Mouse (Mus musculus) adrenal gland, postnatal 10 days (tissue): ENCODE data around the gene Bcl2l11. TPM values are rescaled to one million over a fixed set of nuclear protein-coding genes. Genes with fewer than 3 reads are reported as not detected.

Experiments used
- DNase-seq: peaks from one replicate; pipeline ENCODE4 v3.0.0; 2021; ENCODE audit warnings: mixed read lengths
- total RNA-seq, 2 experiments: library from RNA; stranded (reverse); gene quantifications; 2 replicates each; pipeline ENCODE4 v1.2.3; 2021

Bcl2l11 gene
- total RNA-seq, 2 experiments from 2014 or later = 24.4 to 34.9 TPM

DNA sequence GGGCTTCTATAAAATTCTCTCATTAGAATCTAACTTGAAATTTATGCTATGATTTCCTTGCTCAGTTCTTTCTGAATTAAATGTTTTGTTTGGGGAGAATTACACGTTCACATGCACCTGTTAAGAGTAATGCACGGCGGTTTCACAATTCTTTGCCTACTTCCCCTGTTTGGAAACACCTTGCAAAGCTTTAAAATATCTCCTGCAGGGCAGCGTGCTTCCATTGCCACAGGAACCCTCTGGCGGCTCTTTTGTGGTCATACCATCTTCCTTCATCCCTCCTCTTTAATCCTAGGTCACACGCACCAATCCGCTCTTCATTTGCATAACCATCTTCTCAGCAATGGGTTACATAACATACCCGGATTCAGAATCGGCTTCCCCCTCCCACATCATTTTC is 14.3 kb upstream of the Bcl2l11 start:
- DNase-seq = no peak

DNA sequence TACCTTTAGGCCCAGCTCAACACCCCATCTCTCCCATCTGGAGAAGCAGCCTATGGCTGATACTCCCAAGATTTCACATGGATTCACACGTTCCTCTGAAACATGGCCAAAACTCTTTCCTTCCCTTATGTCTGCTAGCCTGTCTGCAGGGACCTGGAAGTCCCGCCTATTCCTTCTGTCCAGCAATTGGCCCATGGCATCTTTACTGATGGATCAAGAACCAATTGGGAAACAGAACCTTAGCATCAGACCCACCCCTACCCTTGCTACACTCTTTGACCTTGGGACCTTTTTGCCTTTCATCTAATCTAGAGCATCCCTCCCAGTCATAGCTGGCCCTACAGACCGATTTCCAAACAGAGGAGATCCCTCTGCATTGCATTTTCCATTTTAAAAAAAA is 11.2 kb upstream of the Bcl2l11 start:
- no peak for DNase-seq

DNA sequence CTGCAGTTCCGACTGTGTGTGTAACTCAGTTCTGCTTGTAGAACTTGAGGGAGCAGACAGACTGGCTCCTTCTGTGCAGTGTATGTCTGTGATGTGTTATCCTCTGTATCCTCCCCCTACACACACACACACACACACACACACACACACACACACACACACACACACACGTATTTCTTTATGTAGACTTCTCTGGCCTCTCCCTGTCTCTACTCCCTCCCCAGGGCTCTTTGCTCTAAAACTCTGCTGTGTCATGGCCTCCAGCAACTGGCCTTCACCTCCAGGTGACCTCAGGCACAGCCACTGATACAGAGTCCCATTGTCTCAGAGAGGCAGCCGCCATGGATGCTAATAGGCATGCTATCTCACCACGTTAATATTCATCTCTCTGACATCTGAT is 10.3 kb upstream of the Bcl2l11 start:
- no peak for DNase-seq

DNA sequence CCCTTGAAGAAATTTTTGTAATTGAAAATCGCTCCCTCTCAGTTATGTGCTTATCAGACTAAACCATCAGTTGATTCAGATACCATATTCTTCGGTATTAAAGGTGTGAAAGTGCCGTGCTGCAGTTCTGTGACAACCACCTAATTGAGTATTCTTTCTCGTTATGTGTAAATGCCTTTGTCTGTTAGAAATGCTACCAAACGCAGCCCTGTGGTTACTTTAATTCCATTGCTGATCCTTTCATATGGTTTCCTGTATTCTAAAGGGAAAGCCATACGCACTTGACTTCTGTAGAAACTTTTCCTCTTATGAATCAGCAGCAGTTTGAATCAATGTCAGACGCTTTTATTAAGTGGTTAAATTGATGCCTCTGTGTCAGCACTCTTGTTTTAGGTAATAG is 8.2 kb upstream of the Bcl2l11 start:
- no peak for DNase-seq

DNA sequence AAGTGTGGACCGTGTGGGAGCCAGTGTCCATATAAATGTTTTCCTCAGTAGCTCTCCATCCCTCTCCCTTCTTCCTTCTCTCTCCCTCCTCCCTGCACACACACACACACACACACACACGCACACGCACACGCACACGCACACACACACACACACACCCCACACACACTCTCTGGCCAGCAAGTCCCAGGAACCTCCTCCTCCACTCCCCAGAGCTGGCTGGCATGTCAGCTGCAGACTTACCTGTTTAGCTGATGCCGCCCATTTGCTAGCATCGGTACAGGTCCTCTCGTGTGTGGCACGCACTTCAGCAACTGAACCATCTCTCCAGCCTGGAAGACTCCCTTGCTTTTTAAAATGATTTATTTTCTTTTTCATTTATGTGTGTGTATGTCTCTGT is 6.9 kb upstream of the Bcl2l11 start:
- no peak for DNase-seq

DNA sequence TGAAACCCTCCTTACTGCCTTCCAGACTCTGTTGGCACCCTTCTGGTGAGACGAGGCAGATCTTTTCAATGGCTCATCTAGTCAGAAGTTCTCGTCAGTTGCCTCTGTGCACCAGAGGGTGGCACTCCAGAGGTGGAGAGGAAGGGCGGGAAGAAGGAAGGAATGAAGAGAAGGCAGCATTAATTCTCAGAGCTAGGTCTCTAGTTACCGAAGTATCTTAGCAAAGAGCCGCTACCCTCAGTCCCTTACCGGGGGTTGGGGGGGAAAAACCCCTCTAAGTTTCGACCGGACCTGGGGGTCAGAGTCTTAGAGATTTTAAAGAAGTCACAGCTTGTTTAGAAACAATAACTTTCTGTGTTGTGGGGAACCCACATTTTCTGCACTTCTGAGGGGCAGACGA is 3.3 kb upstream of the Bcl2l11 start:
- DNase-seq = peak; percentile 76

DNA sequence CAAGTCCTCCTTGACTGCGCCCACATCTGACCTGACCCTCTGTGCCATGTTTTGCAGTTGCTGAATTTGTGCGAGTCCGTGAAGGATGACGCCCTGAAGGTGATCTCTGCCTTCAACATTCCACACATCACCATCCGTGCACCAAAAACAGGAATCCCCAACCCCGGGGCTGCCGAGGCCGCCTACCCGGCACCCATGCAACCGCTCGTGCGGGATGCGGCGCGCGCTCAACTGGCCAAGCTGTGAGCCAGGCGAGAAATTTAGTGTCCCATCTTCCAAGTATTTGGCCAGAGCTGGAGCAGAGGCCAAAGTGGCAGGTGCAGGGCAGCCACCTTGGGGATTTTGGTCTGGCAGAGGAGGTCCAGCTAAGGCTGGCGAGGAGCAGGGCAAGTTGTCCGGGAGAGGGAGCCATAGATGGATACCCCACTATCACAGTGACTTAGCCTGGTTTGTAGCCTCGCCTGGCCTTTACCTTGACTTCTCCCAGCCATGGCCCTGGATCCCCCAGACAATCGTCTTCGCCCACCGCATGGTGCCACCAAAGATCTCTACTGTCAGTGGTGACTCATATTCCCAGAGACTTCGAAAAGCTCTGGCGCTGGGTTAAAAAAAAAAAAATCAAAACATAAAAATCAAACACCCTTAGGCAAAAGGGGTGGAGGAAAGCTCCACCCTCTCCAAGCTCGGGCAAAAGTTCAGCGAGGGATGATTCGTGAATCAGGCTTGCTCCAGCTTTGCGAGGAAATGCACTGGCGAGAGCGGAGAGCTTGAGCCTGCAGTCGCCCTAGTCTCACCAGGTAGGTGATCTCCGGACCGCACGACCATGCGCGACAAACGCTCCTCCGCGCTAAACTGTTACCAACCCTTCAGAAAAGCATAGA is 2.7 kb upstream of the Bcl2l11 start:
- DNase-seq = peak; percentile 57

DNA sequence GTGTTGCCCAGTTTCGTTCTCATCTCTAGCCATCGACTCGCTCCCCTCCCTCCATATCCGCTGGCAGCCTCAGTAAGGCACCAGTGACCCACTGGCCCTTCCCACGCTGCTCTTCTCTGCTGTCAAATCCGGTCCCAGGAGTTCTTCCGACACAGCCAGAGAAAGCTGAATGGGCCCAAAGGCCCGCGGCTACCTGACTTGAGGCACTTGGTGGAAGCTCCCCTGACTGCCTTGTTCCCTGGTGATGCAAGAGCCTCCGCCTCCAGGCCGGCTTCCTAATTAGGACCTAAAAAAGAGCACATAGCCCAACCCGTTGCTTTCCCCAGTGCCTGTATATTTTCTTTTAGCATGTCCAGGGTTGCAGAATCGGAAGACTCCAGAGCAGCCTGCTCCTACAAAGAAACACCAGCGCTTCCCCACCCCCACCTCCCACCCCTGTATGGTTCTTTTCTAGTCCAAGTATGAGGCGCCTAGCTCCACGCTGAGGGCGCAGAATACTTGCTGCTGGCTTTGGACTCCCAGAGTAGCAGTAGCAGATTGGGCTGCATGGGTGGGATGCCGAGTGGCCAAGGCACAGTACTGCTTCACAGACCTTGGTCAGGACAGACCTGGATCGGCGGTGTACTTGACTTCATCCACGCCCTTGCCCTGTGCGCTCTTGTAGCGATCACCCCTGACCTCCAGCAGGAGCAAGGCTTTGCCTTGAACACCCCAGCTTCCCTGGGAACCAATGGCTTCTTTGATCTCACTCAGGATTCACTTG is 1.7 kb upstream of the Bcl2l11 start:
- DNase-seq = no peak

DNA sequence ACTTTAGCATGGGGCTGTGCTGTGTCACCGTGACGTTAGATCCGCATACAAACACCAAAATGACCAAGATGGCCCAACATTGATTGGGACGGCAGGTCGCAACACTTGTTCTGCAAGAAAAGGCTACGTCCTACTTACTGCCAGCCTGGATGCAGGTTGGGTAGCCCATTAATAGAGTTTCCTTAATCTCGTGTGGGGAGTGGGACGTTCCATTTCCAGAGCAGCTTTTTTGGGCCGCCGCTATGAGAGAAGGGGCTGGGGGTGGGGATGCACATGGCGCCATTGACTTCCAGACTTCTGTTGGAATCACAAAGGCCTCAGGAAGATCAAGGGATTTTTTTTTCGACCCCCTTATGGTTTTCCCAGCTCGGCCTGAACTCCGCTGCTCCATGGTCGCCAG is 1.1 kb upstream of the Bcl2l11 start:
- DNase-seq = no peak

DNA sequence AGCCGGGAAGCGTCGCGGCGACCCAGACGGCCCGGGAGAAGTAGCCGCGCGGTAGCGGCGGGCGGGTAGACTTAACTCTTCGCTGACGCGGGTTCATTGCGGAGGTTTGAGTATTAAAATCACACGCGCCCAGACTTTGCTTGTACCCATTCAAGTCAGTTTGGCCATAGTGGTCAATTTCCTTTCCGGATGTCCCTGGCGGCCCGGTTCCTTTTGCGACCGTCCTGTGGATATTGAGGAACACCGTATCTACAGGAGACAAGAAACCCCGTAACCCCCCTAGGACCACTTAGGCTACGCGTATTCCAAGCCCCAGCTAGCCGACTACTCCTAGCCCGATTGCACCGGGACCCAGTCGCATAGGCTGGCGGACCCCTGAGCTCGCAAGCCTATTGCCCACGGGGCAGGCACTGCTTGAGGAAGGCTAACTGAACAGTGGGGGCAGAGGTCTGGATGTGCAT is 783 bp downstream of the Bcl2l11 start:
- DNase-seq = peak; percentile 57

DNA sequence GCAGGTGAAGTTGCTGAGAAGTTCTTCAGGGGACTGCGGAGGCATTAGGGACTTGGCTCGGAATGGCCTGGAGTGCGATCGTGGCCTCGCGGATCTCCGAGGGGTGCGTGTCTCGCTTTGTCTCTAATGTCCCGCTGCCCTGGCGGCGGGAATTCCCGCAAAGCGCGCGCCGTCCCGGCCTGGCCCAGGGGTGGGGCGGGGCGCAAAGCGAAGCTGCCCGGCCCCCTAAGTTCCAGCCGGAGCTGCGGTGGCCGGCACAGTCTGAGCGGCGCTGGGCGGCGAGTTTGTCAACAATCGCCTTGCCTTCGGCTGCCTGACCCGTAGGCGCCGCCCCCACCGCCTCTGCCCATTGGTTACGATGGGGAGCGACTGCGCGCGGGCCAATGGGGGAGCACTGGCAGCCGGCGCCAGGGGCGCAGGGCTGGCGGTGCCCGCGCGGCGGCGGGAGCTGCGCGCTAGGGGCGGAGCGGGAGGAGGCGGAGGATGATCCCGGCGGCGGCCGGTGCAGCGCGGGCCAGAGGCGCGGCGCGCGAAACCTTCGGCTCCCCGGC is 1.4 kb downstream of the Bcl2l11 start:
- peak; percentile 98 for DNase-seq

DNA sequence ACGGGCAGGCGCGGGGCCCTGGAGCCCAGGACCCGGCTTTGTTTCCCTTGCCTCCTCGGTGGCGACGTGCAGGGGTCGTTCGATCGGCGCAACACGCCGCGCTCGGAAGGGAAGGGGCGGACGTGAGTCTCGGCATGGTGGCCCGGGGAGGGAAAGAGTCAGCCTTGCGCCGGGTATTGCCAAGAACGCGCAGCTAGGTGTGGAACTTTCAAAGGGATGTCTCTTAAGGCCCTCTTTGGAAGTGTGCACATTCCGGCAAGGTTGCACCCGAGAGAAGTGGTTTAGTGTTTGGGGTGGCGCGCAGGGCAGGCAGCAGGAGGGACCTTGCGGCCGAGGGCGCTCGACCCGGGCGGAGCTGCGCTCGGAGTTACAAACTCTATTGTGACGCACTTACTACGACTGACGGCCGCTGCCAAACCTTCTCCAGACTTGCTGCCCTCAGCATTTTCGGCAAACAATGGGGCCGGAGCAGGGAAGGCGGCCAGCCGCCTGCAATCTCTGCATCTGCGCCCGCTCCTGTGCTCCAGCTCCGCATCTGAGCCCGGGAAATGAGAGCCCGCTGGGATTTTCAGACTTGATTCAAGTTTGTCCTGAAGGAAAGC is 2.0 kb downstream of the Bcl2l11 start:
- peak; percentile 89 for DNase-seq

DNA sequence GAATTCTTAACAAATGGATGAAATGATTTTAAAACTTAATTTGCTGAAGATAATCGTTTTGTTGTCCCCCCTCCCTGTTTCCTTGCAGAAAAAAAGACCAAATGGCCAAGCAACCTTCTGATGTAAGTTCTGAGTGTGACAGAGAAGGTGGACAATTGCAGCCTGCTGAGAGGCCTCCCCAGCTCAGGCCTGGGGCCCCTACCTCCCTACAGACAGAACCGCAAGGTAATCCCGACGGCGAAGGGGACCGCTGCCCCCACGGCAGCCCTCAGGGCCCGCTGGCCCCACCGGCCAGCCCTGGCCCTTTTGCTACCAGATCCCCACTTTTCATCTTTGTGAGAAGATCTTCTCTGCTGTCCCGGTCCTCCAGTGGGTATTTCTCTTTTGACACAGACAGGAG is 2.7 kb downstream of the Bcl2l11 start:
- DNase-seq = no peak

DNA sequence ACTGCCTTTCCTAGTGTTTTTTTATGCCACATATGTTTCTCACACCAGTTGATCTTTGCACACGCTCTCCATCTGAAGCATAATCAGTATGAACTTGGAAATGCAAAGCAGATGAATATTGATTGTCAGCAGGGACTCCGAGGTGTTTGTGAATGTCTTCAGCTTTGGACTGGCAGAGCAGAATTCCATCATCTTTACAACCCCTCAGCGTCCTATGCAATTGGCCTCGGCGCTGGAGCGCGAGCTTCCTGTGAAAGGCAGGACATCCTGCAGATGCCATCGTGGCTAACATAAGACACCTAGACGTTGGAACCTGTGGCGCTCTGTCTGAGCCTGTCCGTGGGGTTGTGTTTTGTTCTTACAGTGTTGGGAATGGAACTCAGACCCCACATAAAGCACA is 5.7 kb downstream of the Bcl2l11 start:
- no peak for DNase-seq

DNA sequence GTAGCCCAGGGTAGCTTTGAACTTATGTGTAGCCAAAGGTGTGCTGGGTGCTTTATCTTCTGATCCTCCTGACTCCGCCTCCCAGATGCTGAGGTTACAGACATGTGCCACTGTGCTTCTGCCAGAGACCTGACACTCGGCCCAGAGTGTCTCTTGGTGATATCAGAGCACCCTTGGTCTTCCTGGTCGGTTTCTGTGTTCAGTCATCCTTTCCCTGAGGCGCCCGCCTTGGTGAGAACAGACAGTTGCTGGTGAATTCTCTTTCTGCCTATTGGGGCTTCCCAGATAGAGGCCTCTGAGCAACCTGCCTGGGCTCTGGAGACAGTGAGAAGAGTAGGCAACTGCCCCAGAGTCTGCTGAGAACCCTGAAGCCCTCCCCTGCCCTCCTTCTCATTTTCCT is 6.8 kb downstream of the Bcl2l11 start:
- no peak for DNase-seq

DNA sequence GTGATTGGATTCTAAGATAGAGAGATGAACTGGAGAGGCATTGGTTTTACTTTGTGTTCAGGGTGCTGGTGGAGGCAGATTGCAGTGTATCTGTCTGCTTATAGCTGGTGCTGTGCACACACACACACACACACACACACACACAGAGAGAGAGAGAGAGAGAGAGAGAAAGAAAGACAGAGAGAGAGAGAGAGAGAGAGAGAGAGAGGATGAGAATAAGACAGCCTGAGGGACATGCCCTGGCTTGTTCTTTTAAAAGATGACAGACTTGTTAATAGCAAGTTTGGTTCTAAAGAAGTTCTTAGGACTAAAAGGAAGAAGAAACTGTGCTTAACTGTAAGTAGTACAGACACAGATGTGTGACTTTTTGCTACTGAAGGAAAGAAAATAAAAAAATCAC is 8.0 kb downstream of the Bcl2l11 start:
- no peak for DNase-seq

DNA sequence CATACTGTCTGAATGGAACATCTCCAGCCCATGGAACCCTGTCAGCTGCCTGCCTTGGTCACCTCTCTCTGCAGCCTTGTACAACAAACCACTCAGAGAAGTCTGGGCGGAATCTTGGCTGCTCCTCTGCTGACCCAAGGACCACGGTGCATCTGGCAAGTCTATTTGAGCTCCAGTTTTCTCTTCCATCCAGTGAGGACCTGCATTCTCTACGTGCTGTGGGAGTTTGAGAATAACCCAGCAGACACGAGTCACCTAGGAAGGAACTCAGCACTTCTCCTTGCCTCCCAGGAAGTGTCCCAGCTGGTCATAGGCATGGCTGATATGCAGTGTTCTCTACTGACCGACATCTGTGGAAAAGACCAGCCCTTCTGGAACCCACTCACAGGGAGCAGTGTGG is 8.6 kb downstream of the Bcl2l11 start:
- DNase-seq = no peak

DNA sequence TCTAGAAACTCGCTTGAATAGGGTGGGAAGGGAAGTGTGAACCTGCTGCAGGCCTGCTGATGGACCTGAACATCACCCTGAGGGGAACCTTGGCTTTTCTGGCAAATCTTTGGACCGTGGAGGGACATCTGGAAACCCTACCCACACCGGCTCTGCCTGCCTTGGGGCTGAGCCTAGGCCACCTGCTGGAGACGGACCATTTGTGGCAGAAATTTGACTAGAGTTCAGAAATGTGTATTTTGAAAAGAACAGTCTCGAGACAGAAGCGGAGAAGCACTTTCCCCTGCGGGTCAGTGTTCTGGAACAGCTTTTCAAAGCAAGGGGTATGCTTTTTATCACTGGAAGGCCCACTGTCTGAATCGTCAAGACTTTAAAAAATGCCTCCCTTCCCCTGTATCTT is 9.1 kb downstream of the Bcl2l11 start:
- DNase-seq = no peak

DNA sequence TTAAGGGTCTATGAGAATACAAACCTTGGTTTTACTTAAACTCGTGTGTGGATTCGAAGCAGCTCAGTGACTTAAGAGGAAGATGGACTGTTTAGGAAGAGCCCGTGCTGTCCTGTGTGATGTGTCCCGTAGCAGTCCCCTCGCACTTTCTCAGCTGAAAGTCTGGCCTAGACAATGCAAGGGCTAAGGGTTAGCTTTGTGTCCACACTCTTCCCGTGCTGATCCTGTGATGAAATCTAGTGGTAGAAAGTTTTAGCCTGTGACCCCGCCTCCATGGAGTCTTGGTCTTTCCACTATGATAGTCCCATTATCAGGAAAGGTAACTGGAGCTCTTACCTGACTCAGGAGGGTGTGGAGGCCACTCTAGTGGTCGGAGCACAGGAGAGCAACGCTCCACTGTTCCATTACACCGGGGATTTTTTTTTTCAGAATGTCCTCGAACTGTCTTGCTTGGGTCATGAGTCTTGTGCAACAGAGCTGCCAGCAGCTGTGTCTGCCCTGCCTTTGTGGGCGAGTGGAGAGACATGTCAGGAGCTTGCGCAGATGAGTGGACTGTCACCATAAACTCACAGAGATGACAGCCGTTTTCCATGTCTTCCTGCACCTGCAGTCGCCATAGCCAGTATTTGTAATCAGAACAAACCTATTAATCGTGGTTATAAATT is 11.1 kb downstream of the Bcl2l11 start:
- DNase-seq = peak; percentile 44

DNA sequence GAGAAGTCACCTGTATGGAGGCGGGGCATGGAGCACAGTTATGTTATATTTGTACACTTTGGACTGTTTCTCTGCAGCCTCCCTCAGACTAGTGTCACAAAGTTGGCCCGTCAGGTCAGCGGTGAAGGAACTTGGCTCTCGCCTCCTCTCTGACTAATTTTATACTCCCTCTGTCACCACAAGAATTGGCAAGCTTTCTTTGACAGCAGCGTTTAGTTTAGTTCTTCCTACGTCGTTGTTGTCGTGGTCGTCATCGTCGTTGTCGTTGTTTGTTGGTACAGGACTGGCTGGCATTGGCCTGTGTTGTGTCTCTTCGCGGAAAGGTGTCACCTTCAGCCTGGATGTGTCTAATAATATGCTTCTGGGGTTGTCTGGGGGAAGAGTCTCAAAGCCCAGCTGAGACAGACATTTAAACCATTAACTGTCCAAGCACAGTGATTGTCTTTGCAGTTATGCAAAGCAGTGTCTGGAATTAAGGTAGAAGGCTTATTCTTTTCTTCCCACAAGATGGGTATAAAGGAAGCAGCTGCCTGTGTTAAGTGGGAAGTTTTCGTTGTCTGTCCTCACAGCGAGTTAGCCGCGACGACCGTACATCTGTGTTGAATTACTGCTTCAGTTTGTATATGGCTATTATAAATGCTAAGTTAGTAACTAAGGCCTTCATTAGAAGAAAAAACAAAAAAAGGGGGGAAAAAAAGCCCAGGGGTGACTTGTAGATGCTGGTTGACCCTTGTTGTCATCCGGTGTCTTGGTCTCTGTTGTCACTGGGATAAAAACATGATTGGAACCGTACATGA is 11.8 kb downstream of the Bcl2l11 start:
- peak; percentile 43 for DNase-seq

DNA sequence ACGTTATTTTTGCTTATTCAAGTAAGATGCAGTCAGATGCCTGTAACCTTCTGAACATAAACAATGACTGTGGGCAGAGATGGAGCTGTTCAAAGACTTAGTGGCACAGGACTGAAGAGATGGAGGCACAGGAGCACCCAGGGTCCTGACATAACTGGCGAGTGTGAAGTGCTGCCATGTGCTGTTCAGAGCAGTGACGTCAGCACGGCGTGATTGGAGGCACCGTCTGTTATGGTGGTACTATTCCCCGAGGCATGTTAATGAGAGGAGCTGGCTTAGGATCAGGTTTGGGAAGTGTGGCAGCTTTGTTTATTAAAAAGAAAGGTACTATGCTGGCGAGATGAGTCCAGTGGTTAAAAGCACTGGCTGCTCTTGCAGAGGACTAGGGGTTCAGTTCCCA is 13.1 kb downstream of the Bcl2l11 start:
- DNase-seq = no peak
